Mouse (Mus musculus) central nervous system, embryonic 11.5 days (tissue): ENCODE data around the gene H2-Oa. TPM values are rescaled to one million over a fixed set of nuclear protein-coding genes. Genes with fewer than 3 reads are reported as not detected.

Experiments
- polyA plus RNA-seq: library from polyadenylated mRNA; depleted of rRNA; stranded (reverse); fragments of >200 nt; gene quantifications from 2 replicates; pipeline ENCODE4 v1.2.3, GENCODE M21; 2012; rRNA removed

The H2-Oa gene
- 0.30 and 0.45 TPM in 2 replicates for polyA plus RNA-seq

DNA sequence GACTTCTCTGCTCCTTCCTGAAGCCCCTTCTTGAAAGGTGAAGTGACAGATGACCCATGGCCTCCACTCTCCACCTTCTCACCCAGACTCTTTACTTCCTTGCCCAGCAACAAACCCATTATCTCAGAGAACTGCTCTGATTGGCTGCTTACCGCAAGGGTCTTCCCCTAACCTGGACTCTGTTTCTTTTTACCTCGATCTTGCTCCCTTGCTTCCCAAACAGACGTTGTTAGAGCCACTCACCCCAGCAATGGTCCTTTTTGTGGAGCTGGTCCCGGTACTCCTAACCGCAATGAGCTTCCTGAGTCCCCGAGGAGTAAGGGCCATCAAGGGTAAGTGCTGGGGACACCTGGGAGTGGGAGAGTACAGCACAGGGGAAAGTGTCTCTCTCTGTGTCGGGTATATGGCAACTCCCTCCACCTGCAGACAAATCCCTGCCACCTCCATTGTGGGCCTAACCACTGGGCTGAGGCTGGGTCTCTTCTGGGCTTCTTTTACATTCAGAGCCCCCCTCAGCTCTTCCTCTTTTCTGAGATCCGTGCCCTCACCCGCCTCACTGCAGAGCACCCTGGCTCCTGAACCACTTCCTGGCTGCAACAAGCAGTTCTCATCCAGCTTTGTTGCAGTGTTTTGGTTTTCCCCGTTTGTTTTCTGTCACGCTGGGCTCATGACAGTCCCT, at the start of gene H2-Oa:
H2-Oa (plus strand) TSS at position 144 of the 679 bp plus-strand sequence.

GRCm38 (mm10) chr17:34119249-34120179, 27.4 kb downstream of the H2-Oa start, which contains the start of gene H2-DMa:
TSS of gene H2-DMa (plus strand) at chr17:34119541.

GRCm38 (mm10) chr17:34122188-34122984, 30.2 kb downstream of the H2-Oa start, which contains the start of gene Brd2:
TSS of gene Brd2 (minus strand) at chr17:34122634.

GRCm38 (mm10) chr17:34143033-34143432, 50.9 kb downstream of the H2-Oa start, which contains the start of gene H2-DMb2:
TSS of gene H2-DMb2 (plus strand) at chr17:34143307.

Other genes with a start within 250 kb of the H2-Oa start
- gene Cd320, start 249.2 kb upstream of the H2-Oa start, polyA plus RNA-seq, result 44.5 and 53.5 TPM in 2 replicates
- not detected in 2 replicates for gene Gm7029, start 218.5 kb upstream of the H2-Oa start, polyA plus RNA-seq
- 69.2 and 101 TPM in 2 replicates for gene Kifc1, start 201.7 kb upstream of the H2-Oa start, polyA plus RNA-seq
- 0.31 and 0.34 TPM in 2 replicates for gene Platr17, start 187.2 kb upstream of the H2-Oa start, polyA plus RNA-seq
- gene Daxx, start 182.9 kb upstream of the H2-Oa start, polyA plus RNA-seq, result 44.9 and 59.5 TPM in 2 replicates
- gene Tapbp, start 176.4 kb upstream of the H2-Oa start, polyA plus RNA-seq, result 10.9 and 14.0 TPM in 2 replicates
- gene Zbtb22, start 176.4 kb upstream of the H2-Oa start, polyA plus RNA-seq, result 29.6 and 32.9 TPM in 2 replicates
- 130 and 228 TPM in 2 replicates for gene Rgl2, start 162.8 kb upstream of the H2-Oa start, polyA plus RNA-seq
- gene Pfdn6, start 152.0 kb upstream of the H2-Oa start, polyA plus RNA-seq, result 119 and 140 TPM in 2 replicates
- gene Wdr46, start 151.7 kb upstream of the H2-Oa start, polyA plus RNA-seq, result 32.1 and 46.5 TPM in 2 replicates
- gene B3galt4, start 140.9 kb upstream of the H2-Oa start, polyA plus RNA-seq, result 4.3 and 4.7 TPM in 2 replicates
- 44.6 and 48.5 TPM in 2 replicates for gene Vps52, start 136.5 kb upstream of the H2-Oa start, polyA plus RNA-seq
- gene Rps18, start 136.3 kb upstream of the H2-Oa start, polyA plus RNA-seq, result 1,239 and 1,610 TPM in 2 replicates
- gene H2-K1, start 92.0 kb upstream of the H2-Oa start, polyA plus RNA-seq, result 26.7 and 37.4 TPM in 2 replicates
- 55.3 and 116 TPM in 2 replicates for gene Ring1, start 67.7 kb upstream of the H2-Oa start, polyA plus RNA-seq
- gene H2-Ke6, start 64.3 kb upstream of the H2-Oa start, polyA plus RNA-seq, result 96.6 and 160 TPM in 2 replicates
- 118 and 126 TPM in 2 replicates for gene Slc39a7, start 60.7 kb upstream of the H2-Oa start, polyA plus RNA-seq
- 70.8 and 149 TPM in 2 replicates for gene Rxrb, start 60.5 kb upstream of the H2-Oa start, polyA plus RNA-seq
- 7.9 and 11.4 TPM in 2 replicates for gene Col11a2, start 52.9 kb upstream of the H2-Oa start, polyA plus RNA-seq
- 5.2 and 6.9 TPM in 2 replicates for gene H2-DMa, start 27.2 kb downstream of the H2-Oa start, polyA plus RNA-seq
- 188 and 203 TPM in 2 replicates for gene Brd2, start 30.3 kb downstream of the H2-Oa start, polyA plus RNA-seq
- 0.04 and 0.15 TPM in 2 replicates for gene H2-DMb2, start 51.0 kb downstream of the H2-Oa start, polyA plus RNA-seq
- 0.34 and 0.46 TPM in 2 replicates for gene H2-DMb1, start 60.7 kb downstream of the H2-Oa start, polyA plus RNA-seq
- 0.89 and 1.6 TPM in 2 replicates for gene Tap1, start 95.2 kb downstream of the H2-Oa start, polyA plus RNA-seq
- gene Psmb9, start 95.4 kb downstream of the H2-Oa start, polyA plus RNA-seq, result 0.78 and 0.89 TPM in 2 replicates
- gene Psmb8, start 105.4 kb downstream of the H2-Oa start, polyA plus RNA-seq, result 2.1 and 2.8 TPM in 2 replicates
- gene Tap2, start 111.2 kb downstream of the H2-Oa start, polyA plus RNA-seq, result 0.62 and 1.1 TPM in 2 replicates
- gene H2-Ob, start 146.6 kb downstream of the H2-Oa start, polyA plus RNA-seq, result not detected in 2 replicates
- 2.3 and 2.9 TPM in 2 replicates for gene H2-Ab1, start 165.3 kb downstream of the H2-Oa start, polyA plus RNA-seq
- 0.07 and 0.08 TPM in 2 replicates for gene H2-Aa, start 195.5 kb downstream of the H2-Oa start, polyA plus RNA-seq
- 0.67 and 0.79 TPM in 2 replicates for gene H2-Eb1, start 213.5 kb downstream of the H2-Oa start, polyA plus RNA-seq
- 0.01 and 0.02 TPM in 2 replicates for gene H2-Eb2, start 233.3 kb downstream of the H2-Oa start, polyA plus RNA-seq